Mouse (Mus musculus): ENCODE results near the gene Kcng4.

The Kcng4 gene

GRCm38 (mm10) chr8:119641058-119641457 lies 5.6 kb upstream of the Kcng4 start:
- DNase-seq (ENCODE audit: low spot score) = no peak

- no peak for DNase-seq (ENCODE audit: low spot score)
Observed at GRCm38 (mm10) chr8:119639798-119640197, 4.3 kb upstream of the Kcng4 start.

GRCm38 (mm10) chr8:119638261-119638660 lies 2.8 kb upstream of the Kcng4 start:
- no peak for DNase-seq (ENCODE audit: low spot score)

- DNase-seq (ENCODE audit: low spot score) = no peak
Observed at GRCm38 (mm10) chr8:119637381-119637780, 1.9 kb upstream of the Kcng4 start.

GRCm38 (mm10) chr8:119636766-119637165 lies 1.3 kb upstream of the Kcng4 start:
- DNase-seq (ENCODE audit: low spot score) = no peak

- no peak for DNase-seq (ENCODE audit: low spot score)
Observed at GRCm38 (mm10) chr8:119635958-119636357, 478 bp upstream of the Kcng4 start.

GRCm38 (mm10) chr8:119634616-119635336 lies 704 bp downstream of the Kcng4 start:
- no peak for DNase-seq (ENCODE audit: low spot score)

- DNase-seq (ENCODE audit: low spot score) = no peak
Observed at GRCm38 (mm10) chr8:119632909-119633308, 2.6 kb downstream of the Kcng4 start.

- no peak for DNase-seq (ENCODE audit: low spot score)
Observed at GRCm38 (mm10) chr8:119632246-119632645, 3.2 kb downstream of the Kcng4 start.

- no peak for DNase-seq (ENCODE audit: low spot score)
Observed at GRCm38 (mm10) chr8:119630841-119631240, 4.6 kb downstream of the Kcng4 start.

GRCm38 (mm10) chr8:119627613-119628359 lies 7.7 kb downstream of the Kcng4 start:
- no peak for DNase-seq (ENCODE audit: low spot score)

- no peak for DNase-seq (ENCODE audit: low spot score)
Observed at GRCm38 (mm10) chr8:119627199-119627598, 8.3 kb downstream of the Kcng4 start.

GRCm38 (mm10) chr8:119625788-119626187 lies 9.7 kb downstream of the Kcng4 start:
- no peak for DNase-seq (ENCODE audit: low spot score)

GRCm38 (mm10) chr8:119624916-119625315 lies 10.6 kb downstream of the Kcng4 start:
- DNase-seq (ENCODE audit: low spot score) = no peak

- DNase-seq (ENCODE audit: low spot score) = no peak
Observed at GRCm38 (mm10) chr8:119623744-119624143, 11.7 kb downstream of the Kcng4 start.

GRCm38 (mm10) chr8:119623061-119623460 lies 12.4 kb downstream of the Kcng4 start:
- no peak for DNase-seq (ENCODE audit: low spot score)

GRCm38 (mm10) chr8:119622555-119622954 lies 12.9 kb downstream of the Kcng4 start:
- no peak for DNase-seq (ENCODE audit: low spot score)

GRCm38 (mm10) chr8:119620848-119621465 lies 14.5 kb downstream of the Kcng4 start:
- DNase-seq (ENCODE audit: low spot score) = no peak

- DNase-seq (ENCODE audit: low spot score) = no peak
Observed at GRCm38 (mm10) chr8:119620116-119620840, 15.2 kb downstream of the Kcng4 start.

- no peak for DNase-seq (ENCODE audit: low spot score)
Observed at GRCm38 (mm10) chr8:119618887-119619286, 16.6 kb downstream of the Kcng4 start.

GRCm38 (mm10) chr8:119617586-119617985 lies 17.9 kb downstream of the Kcng4 start:
- DNase-seq (ENCODE audit: low spot score) = peak; percentile 44

- DNase-seq (ENCODE audit: low spot score) = no peak
Observed at GRCm38 (mm10) chr8:119616811-119617210, 18.7 kb downstream of the Kcng4 start.

Measured in adipocyte (in vitro differentiated cells).